Mouse (Mus musculus): ENCODE results near the gene Pxt1.

DNA sequence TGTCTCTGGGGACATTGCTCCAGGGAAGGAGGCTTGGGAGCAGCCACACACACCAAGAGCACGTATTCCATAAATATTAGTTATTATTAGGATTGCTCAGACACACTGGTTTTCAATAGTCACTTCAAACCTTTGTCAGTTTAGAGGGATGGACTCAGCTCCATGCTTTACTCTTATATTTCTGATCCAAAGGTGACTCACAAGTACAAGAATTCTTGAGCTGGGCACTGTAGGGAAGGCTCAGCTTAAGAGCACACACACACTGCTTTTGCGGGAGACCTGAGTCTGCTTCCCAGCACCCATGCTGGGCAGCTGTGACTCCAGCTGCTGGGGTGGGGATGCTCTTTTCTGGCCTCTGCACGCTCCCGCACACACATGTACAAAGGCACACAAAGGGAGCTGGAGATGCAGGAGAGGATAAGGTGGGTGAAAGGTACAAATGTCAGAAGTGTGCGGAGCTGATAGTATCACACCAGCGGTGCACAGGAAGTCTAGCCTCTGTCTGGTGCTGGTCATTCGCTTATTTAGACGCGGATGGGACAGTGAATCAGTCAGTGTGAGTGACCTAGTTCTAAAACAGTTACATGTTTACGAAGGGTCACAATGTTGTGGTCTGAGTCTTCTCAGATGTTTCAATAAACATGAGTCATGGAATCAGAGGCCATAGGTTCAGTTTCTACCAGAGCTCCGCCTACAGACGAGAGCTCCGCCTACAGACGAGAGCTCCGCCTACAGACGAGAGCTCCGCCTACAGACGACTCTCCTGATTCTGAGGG is 12.0 kb downstream of the Pxt1 start:
- TF ChIP-seq FLI1 (IDR thresholded peaks at IDR 0.05; ENCODE audit: low read length) (no peak), GATA1 (IDR thresholded peaks at IDR 0.05; ENCODE audit: borderline replicate concordance, low read length) (no peak)

All from megakaryocyte, embryonic 14.5 days (primary cell).